Mouse (Mus musculus) heart, adult 2 months (tissue): Measurements from ENCODE around the gene Galnt18.

Source experiments
- CTCF ChIP-seq: fragments of 200-600 bp; IDR thresholded peaks from 2 replicates; pipeline ENCODE4 v1.8.1; 2022; ENCODE audit warnings: antibody characterized with exemption, mild to moderate bottlenecking, moderate library complexity
- EP300 ChIP-seq: fragments of 200-500 bp; IDR thresholded peaks from 2 replicates; pipeline ENCODE4 v1.6.1; 2011; ENCODE audit warnings: low read depth, low read length, control low read depth; ENCODE audit not compliant: insufficient read depth
- POLR2A ChIP-seq: fragments of 200-500 bp; IDR thresholded peaks from 2 replicates; pipeline ENCODE4 v1.6.1; 2011; ENCODE audit warnings: mild to moderate bottlenecking, low read depth, low read length, control low read depth; ENCODE audit not compliant: insufficient read depth

DNA sequence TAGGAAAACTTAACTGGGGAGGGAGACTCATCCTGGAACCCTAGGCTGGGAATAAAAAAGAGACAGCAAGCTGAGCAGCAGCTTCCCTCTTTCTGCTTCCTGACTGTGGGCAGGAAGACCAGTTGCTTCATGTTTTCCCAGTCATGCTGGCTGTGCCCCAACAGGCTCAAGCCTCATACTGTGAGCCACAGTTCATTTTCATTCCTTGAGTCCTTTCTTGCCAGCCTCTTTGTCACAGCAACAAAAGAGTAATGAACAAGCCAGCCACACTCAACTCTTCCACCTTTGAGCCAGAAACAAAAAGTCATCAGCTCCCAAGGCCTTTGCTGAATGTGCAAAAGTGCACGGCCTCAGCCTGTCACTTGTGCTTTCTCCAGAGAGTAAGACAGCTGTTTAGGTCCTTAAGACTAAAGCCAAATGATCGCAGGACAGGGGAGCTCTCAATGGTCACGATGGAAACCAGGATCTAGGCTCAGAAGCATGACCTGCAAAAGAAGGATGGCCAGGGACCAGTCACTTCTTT lies 292.9 kb downstream of the Galnt18 start:
- no peak for TF ChIP-seq POLR2A
- no peak for TF ChIP-seq CTCF
- no peak for TF ChIP-seq EP300
